Mouse (Mus musculus) urinary bladder, adult 18-20 months (tissue): ENCODE results near the gene Tas2r126.
"Not testable (repeated sequence)": the region's sequence is repeated elsewhere in the genome, so short reads cannot be mapped to it uniquely, and the experiment has no call there.

ENCODE experiments used
- DNase-seq, 2 experiments: peaks; one replicate each; pipeline ENCODE4 v3.0.0; 2022; ENCODE audit warnings: low spot score in 2 of 2, mixed read lengths in 2 of 2

The Tas2r126 gene

DNA sequence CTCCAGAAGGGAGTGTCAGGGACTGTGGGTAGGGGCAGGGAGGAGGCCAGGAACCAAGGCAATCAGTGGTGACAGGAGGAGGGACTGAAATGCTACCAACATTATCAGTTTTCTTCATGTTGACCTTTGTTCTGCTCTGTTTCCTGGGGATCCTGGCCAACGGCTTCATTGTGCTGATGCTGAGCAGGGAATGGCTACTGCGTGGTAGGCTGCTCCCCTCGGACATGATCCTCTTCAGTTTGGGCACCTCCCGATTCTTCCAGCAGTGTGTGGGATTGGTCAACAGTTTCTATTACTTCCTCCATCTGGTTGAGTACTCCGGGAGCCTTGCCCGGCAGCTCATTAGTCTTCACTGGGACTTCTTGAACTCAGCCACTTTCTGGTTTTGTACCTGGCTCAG, at the start of gene Tas2r126:
Gene Tas2r126 (plus strand): TSS at position 90 of the 400 bp plus-strand sequence.
- no peak for DNase-seq

DNA sequence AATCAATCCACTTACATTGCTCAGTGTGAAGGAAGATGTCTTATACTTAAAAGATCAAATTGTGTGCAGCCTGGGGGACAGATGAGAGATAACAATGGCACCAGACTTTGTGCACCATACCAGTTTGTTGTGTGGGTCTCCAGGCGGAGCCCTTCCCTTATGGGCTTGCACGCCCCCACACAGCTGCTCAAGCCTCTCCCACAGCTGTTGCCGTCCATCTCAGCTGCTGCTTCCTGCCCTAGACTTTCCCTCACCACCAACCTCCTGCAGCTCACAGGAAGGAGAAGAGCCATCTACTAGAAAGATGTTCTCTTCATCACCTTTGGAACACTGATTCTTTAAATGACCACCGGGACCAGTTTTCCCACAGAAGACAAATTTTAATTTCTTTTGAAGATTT, 48.7 kb upstream of the Tas2r126 start:
- no peak for DNase-seq

DNA sequence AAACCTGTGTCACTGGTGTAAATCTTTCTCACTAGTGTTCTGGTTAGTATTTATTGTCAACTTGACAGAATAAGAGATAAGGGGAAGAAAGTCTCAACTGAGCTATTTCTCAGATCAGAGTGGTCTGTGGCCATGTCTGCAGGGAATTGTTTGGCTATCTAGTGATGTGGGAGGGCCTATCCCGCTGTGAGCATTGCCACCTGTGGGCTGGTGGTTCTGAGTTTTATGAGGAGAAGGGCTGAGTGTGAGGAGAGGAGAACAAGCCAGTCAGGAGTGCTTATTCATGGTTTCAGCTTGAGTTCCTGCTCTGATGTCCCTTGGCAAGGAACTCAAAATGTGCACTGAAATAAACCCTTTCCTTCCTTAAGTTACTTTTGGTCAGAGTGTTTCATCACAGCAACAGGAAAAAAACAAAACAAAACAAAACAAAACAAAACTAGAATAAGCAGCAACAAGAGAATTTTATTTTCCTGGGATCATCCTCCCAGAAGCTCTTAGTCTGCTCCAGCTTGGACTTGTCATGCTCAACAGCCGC, 42.5 kb upstream of the Tas2r126 start:
- DNase-seq = no peak

DNA sequence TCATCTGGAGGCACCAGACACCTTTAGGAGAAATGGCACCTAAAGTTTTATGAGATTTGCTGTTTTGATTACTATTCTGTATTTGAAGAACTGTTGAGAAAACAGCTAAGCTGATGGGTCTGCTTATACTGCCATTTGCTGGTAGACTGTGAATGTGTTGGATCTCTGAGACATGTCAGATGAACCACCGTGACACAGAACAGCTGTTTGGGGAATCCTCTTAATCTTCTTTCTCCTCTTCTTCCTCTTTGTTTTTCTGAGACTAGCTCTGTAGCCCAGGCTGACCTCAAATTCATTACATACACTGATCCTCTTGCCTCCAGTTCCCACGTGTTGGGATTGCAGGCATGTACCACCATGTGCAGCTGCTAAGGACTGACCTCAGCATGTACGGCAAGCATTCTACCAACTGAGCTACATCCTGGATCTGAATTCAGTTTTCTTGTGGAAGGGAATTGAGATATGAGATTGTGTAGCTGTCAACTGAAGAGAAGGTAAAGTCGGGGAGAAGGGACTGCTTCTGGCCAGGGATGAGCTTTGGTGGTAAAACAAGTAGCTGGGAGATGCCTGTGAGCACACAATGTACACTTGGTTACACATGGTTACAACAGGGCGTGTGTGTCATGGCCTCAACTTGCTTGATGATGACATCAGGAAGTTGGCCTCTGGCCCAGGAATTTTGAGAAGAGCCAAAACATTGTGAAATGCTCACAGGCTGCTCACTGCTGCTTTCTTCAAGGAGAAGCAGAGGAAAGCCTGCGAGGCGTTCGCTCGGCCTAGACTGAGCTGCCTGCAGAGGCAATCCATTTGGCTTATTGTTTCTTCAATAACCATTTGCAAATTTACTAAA, 38.1 kb upstream of the Tas2r126 start:
- peak; percentile 78 to 92 for DNase-seq

DNA sequence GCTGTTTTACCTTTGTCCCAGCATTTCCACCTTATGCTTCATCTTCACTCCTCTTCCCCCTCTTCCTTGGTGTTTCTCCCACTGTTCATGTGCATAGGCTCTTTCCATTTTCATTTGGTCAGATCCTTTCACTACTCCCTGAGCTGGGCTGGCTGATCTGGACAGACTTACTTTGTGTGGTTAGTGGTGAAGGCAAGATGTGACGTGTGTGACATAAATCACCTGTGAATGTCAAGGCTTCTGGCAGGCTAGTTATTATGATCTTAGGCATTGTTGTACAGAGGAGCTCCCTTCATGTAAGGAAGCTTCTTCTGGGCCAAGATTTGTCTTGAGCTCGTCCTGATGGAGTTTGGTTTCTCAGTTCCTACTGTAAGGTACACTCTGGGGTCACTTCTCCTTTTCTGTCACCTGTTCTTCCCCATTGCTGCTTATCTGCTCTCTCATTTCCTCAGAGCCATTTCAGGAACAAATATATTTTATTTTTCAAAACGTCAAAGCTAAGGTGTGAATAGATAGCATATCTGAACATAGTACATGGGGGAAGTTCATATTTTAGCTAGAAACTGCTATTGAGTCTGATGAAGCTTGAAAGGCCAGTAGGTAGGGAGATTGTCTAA, 37.2 kb upstream of the Tas2r126 start:
- DNase-seq = peak in 1 of 2 experiments; percentile 20

DNA sequence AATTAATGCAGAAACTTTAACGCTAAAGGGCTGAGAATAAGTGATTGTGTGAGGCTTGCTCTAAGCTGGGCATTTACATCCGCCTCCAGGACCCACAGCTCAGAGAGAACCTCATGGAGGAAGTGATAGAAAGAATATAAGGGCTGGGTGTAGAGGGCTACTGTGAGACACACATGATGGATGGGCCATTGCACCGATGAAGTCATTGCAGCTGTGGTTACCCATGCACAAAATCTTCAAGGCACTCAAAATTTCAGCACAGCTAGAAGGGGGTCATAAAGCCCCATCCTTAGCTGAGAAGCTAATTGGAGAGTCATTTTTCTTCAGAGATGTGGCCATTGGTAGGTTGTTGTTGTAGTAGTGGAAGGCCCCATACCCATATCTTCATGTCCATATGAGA, 36.0 kb upstream of the Tas2r126 start:
- DNase-seq = no peak

DNA sequence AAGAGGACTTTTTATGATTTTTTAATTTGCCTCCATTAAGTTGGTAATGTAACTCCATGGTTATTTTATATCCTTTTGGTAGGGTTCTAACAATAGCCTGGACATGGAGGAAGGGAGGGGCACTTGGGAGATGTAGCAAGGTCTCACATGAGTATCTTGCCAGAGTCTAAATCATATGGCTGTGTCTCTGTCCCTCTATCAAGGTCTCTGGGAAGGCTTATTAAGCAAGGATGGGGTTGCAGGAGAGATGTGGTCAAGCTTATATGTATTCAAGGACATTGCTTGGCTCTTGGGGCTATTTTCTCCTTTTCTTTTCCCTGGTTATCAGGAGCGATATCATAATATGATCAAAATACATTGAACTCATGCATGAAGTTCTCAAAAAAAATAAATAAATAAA, 35.3 kb upstream of the Tas2r126 start:
- DNase-seq = no peak

DNA sequence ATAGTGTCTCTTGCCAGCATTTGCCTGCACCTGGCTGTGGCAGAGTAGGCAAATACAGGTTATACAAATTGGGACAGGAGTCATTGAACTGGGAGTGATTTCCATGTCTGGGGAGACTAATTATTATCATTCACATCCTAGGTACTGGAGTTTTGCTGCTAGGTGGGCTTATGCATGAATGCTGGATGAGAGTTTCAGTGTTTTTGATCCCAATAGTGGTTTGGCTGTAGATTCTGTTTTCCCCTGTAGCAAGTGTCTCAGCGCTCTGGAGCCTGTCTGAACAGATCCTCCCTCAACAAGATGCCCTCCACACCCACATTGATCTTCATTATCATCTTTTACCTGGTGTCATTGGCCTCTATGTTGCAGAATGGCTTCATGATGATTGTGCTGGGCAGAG, 34.4 kb upstream of the Tas2r126 start, which contains the start of gene Tas2r143:
Gene Tas2r143 (plus strand): TSS at position 301 of the 400 bp plus-strand sequence.
- no peak for DNase-seq

DNA sequence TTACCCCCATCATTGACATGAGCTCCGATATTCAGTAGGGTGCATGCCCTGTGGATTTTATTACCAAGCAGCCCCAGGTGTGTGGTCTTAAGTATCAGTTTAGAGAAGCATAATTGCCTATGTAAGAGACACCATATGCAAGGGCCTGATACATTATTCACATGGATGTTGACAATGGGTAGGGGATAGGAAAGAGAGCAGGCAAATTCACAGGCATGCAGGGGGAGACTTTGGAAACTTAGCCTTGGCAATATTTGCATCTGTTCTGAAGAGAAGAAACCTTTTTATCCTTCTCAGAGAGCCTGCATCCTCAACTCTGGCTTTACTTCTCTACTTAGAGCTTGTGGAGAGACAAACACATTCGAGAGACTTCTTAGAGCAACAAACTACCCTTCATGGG, 29.2 kb upstream of the Tas2r126 start, which contains the start of gene Tas2r135:
Gene Tas2r135 (plus strand): TSS at position 301 of the 400 bp plus-strand sequence.
- no peak for DNase-seq

DNA sequence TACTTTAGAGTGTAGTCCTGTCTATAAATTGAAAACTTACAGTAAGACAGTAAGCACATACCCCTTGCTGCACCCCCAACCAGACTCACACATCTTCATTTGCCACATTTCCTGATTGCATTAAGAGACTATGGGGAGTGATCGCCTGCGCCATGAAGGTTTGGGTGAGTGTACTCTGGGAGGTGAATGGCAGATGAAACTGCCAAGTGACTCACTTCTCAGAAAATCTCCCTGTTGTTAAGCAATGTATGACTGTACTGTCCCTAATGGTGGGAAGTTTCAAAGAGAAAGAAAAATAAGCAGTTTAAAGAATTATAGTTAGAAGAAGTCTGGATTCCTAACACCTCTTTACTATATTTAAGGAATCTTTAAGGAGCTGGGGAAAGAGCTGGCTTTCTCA, 14.9 kb upstream of the Tas2r126 start:
- DNase-seq = no peak

DNA sequence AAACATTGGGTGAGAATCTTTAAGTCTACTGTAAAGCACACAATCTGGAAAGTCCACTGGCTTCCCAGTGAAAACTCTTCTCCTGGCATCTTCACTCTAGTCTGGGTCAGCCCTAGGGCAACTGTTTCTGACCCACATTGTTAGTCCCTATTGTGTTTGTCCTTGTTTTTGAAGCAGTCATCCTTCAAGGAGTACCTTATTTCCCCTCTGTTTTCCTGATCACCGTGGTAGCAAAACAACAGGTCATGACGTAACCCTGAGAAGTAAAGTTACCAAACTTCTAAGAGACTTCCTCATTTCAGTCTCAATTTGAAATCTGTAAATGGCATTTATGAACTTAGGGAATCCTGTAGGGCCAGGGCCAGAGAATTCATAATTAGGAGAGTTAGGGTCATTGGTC, 12.9 kb upstream of the Tas2r126 start:
- no peak for DNase-seq

DNA sequence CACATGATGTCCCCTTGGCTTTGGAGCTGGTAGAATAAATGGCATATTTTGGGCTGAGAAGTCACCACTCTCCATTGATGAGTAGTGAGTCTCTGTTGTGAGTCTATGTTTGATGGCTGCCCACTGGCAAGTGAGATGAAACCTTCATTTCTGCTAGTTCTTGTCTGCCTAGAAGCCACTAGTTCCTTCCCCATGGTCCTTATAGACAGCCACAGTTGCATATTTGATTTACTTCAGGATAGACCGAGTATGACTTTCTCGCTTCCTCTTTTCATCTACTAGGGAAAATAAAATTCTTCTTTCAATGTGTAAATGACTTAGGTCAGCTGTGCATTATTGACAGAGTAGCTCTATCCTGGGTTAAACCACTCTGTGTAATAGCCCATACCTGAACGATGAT, 9.9 kb upstream of the Tas2r126 start:
- no peak for DNase-seq

DNA sequence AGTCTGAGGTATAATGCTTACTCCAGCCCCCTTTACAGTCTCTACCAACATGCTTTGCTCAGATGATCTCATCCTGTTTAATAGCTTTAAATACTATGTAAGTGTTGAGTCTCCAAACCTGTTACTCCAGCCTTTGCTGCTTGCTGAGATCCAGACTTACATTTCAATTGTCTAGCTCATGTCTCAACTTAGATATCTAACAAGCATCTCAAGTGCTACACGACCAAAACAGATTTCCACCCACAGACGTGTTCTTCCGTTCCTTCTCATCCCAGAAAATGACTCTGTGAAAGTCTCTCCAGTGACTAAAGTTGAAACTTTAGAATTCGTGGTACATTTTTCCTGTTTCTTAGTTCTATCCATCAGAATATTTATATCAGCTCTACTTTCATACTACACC, 8.0 kb upstream of the Tas2r126 start:
- no peak for DNase-seq

DNA sequence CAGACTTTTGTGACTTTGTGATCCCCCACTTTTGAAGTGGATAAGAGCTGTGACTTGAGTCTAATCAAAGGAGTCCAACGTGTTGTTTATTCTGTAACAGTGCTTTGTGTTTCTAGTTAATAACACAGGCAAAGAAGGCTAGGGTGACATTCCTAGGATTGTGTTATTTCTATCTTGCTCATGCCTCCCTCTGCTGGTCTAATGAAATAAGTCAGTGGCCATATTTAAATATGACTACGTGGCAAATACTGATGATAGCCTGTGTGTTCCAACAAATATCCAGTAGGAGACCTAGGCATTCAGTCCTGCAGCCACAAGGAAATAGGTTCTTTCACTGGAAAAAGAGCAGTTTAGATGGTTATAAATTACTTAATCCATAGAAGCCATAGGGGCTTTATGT, 781 bp upstream of the Tas2r126 start:
- DNase-seq = no peak

DNA sequence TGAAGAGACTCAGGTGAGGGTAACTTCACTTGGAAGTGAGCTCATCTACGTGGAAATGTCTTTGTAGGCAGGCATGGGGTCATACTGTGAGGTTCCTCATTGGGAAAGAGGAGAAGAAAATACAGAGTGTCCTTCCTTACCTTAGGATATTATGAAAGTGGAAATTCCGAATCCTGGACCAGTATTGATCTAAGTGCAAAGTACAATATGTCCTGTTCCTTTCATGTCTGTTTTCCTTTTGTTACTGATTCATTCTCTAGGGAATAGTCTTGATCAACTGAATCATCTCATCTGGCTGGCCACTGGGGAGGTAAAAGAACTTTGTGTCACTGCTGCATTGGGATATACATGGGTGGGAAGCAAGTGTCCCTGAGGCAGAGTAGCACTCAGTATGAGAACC, 1.2 kb downstream of the Tas2r126 start:
- DNase-seq = no peak

DNA sequence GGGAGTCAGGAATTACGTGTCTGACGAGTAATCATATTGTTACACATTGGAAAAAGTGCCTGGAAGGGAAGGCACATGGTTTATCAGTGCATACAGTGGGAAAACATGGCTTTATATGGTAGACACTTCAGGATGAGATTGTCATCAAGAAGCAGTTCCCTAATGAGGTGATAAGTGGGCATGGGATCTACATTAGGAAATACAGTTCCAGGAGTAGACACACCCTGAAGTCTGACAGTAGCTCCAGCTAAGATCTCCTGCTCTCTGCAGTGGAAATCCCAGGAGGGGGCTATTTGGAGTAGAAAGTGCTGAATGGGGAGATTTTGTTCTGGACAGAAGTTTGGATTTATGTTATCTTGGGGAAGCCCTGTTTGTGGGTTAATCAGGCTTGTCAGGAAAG, 7.1 kb downstream of the Tas2r126 start:
- DNase-seq = no peak

DNA sequence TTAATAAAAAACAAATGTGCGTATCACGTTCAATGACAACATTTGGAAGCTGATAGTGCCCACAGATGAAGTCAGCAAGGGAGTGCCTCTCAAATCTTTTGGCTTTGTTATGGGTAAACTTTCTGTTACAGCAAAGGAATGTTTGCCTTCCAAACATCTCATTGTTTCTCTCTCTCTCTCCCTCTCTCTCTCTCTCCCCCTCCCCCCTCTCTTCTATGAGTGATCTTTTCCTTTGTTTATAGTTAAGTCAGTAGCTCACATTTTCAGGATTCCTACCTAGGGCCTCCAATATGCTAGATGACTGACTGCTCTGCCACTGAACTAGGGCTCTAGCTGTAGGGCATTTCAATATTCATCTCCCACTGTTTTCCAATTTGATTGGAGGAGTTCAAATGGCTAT, 10.2 kb downstream of the Tas2r126 start:
- no peak for DNase-seq

DNA sequence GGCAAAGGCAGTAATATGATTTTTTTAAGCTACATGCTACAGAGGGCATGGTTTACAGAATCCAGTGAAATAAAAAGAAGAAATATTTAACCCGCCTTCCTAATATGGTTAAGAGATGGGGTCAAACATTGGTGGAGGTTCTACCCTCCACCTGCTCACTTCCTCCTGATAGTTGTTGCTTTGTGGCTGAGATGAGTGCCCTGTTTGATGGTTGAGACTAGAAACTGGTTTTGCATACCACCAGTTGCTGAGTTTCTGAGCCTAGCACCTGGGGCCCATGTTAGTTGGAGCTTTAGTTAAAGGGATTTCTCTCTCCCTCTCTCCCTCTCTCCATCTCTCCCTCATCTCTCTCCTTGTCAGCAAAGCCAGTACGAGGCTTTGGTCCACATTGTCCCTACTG, 13.0 kb downstream of the Tas2r126 start:
- DNase-seq = no peak

DNA sequence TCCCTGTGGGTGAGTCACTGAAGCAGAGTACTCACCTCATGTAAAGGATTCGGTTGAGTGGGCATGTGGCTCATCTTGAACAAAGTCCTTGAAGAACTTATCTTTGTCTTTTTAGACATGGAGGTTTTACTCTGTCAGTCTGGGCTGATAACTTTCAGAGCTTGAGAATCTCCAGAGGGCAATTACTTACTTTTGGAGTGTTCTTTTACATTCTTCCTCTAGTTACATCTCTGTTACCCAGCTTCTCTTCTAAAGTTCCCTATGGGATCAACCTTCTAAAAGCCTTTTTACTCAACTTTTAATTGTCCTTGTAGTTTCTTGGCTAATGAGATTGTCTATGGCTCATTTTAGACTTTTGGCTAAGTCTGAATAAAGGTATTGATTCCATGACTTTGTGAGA, 30.8 kb downstream of the Tas2r126 start, which contains the start of gene Olfr458:
Gene Olfr458 (minus strand): TSS at position 101 of the 400 bp plus-strand sequence.
- DNase-seq = no peak

DNA sequence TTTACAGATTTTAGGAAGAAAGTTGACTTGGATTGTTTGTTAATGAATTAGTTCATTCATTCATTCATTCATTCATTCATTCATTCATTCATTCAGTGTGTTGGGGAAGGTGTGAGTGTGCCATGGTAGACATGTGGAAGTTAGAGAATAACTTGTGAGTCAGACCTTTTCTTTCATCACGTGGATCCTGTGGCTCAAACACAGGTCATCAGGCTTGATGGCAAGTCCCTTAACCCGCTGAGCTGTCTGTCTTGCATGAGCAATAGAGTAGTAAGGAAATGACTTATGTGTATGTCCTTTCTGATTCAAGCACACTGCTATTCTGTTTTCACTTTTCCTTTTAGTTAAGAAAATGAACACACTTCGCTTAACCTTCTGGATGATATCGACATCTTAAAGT, 36.2 kb downstream of the Tas2r126 start:
- DNase-seq = no peak

DNA sequence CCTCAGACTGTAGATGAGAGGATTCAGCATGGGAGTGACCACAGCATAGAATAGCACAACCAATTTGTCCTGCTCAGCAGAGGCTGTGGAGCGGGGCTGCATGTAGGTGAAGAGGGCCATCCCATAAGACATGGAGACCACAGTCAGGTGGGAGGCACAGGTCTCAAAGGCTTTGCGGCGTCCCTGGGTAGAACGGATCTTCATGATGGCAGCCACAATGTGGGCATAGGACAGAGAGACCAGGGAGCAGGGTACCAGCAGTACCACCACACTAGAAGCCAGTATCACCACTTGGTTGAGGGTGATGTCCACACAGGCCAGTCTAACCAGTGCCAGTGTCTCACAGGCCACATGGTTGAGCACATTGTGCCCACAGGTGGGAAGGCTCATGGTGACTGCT, 37.0 kb downstream of the Tas2r126 start:
- not testable (repeated sequence) for DNase-seq

DNA sequence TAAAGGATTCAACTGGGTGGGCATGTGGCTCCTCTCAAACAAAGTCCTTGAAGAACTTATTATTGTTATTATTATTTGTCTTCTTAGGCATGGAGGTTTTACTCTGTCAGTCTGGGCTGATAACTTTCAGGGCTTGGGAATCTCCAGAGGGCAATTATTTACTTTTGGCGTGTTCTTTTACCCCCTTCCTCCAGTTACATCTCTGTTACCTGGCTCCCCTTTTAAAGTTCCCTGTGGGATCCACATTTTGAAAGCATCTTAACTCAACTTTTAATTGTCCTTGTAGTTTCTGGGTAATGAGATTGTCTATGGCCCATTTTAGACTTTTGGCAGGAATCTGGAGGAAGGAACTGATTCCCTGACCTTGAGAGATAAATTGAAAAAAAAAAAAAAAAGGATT, 41.9 kb downstream of the Tas2r126 start, which contains the start of gene Olfr457:
Gene Olfr457 (minus strand): TSS at position 101 of the 400 bp plus-strand sequence.
- no peak for DNase-seq

DNA sequence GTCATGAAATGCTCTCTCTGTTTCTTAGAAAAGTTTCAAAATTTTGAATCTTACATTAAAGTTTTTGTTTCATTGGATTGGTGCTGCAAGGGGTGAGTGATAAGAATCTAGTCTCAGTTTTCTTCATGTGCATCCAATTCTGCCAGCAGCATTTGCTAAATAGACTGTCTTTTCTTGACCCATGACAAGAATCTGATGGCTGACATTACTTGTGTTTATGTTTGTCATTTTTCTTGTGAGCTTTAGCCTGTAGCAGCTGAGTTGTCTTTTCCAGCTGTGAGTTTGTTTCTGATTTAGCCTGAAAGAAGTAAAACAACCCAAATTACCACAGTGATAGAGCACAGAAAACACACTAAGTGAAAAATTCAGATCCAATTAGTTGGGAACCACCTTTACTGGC, 50.3 kb downstream of the Tas2r126 start:
- no peak for DNase-seq
